8 mouse cellular contexts compared by ENCODE assay signal in genomic region chr11:8445915-8446356, GRCm38 (mm10).
A peak's percentile ranks its signal among the peaks of the same experiment; 100 is the strongest.
DNase-seq lines count a peak whose midpoint lies in the region; ATAC-seq and TF ChIP-seq lines count a peak whose summit lies in the region.

No protein-coding gene starts in this region.

- peak; percentile 78; the same call in 1 of the 2 replicates for ATAC-seq in forebrain, embryonic 12.5 days (ENCODE audit: low FRiP score)
- no peak; the same call in 1 of the 2 replicates for ATAC-seq in forebrain, embryonic 11.5 days (replicated peaks; ENCODE audit: low FRiP score)
- ATAC-seq in intestine, embryonic 15.5 days: peak; percentile 64
- ATAC-seq in inflammation-experienced regulatory T-cells, adult 6 months: no peak

- TF ChIP-seq CTCF in gastrocnemius, adult 2 months (IDR thresholded peaks at IDR 0.05): no peak

- no peak overlapping the region for H3K4me2 ChIP-seq in forebrain, embryonic 12.5 days
- H3K4me2 ChIP-seq in forebrain, embryonic 11.5 days (ENCODE audit: low read depth, low read length, severe bottlenecking): no peak overlapping the region
- H3K4me2 ChIP-seq in intestine, embryonic 15.5 days (replicated peaks): no peak overlapping the region

- H3K36me3 ChIP-seq in forebrain, embryonic 12.5 days (replicated peaks): peaks cover 33% of the 10 kb centered on the region
- no peaks in the 10 kb centered on the region; the same call in 1 of the 2 replicates for H3K36me3 ChIP-seq in forebrain, embryonic 11.5 days (ENCODE audit: control insufficient read depth, insufficient read depth, low read length)
- peaks cover 42% of the 10 kb centered on the region for H3K36me3 ChIP-seq in intestine, embryonic 15.5 days

- H3K9me3 ChIP-seq in forebrain, embryonic 12.5 days: no peaks in the 10 kb centered on the region
- no peaks in the 10 kb centered on the region for H3K9me3 ChIP-seq in forebrain, embryonic 11.5 days (ENCODE audit: control insufficient read depth, low read length)
- no peaks in the 10 kb centered on the region for H3K9me3 ChIP-seq in intestine, embryonic 15.5 days

- peaks cover 12% of the 10 kb centered on the region for H3K4me1 ChIP-seq in forebrain, embryonic 12.5 days
- H3K4me1 ChIP-seq in forebrain, embryonic 11.5 days (replicated peaks; ENCODE audit: control insufficient read depth, insufficient read depth, low read length): no peaks in the 10 kb centered on the region
- peaks cover 5% of the 10 kb centered on the region; the same call in 1 of the 2 replicates for H3K4me1 ChIP-seq in intestine, embryonic 15.5 days (replicated peaks)

- WGBS in forebrain, embryonic 12.5 days: 44% methylated on average over 8 of the region's 8 CpGs
- 65% methylated on average over 8 of the region's 8 CpGs for WGBS in forebrain, embryonic 11.5 days
- WGBS in intestine, embryonic 15.5 days: 43% methylated on average over 8 of the region's 8 CpGs

- H3K9ac ChIP-seq in forebrain, embryonic 12.5 days: no peak overlapping the region
- no peak overlapping the region for H3K9ac ChIP-seq in forebrain, embryonic 11.5 days (ENCODE audit: low read length)
- no peak overlapping the region for H3K9ac ChIP-seq in intestine, embryonic 15.5 days

- no peak overlapping the region for H3K4me3 ChIP-seq in forebrain, embryonic 12.5 days (replicated peaks)
- no peak overlapping the region for H3K4me3 ChIP-seq in forebrain, embryonic 11.5 days (ENCODE audit: low read depth, low read length)
- H3K4me3 ChIP-seq in gastrocnemius, adult 2 months: peak overlapping the region; percentile 38
- H3K4me3 ChIP-seq in intestine, embryonic 15.5 days (replicated peaks): no peak overlapping the region

- no peaks in the 10 kb centered on the region for H3K27me3 ChIP-seq in forebrain, embryonic 12.5 days
- H3K27me3 ChIP-seq in forebrain, embryonic 11.5 days (ENCODE audit: control insufficient read depth, insufficient read depth, low read length): no peaks in the 10 kb centered on the region
- no peaks in the 10 kb centered on the region for H3K27me3 ChIP-seq in intestine, embryonic 15.5 days (replicated peaks)

- peak overlapping the region; percentile 73 for H3K27ac ChIP-seq in forebrain, embryonic 12.5 days
- no peak overlapping the region for H3K27ac ChIP-seq in forebrain, embryonic 11.5 days (ENCODE audit: low read depth, low read length)
- H3K27ac ChIP-seq in gastrocnemius, adult 2 months: peak overlapping the region; percentile 72
- H3K27ac ChIP-seq in intestine, embryonic 15.5 days: peak overlapping the region; percentile 60

- intact Hi-C loops in gastrocnemius, adult 2 months (cut with DNase I): no loop called here
- intact Hi-C loops in left cerebral cortex, postnatal 14 days (cut with DNase I): no loop called here

- DNase-seq in forebrain, embryonic 11.5 days (ENCODE audit: low spot score): no peak
- DNase-seq in adrenal gland, postnatal 25 days: peak; percentile 75
- DNase-seq in gastrocnemius, adult 2 months: peak; percentile 68
- peak; percentile 82 to 89 for DNase-seq in left cerebral cortex, postnatal 14 days (ENCODE audit: low spot score in 2 of 2)
- DNase-seq in ovary, postnatal 10 days (ENCODE audit: low spot score): peak; percentile 36

Comparison
In these comparisons a context has a peak if more than half of its experiments do, and no peak if none do; other contexts are left out.
1. ATAC-seq: peak in forebrain, embryonic 12.5 days (single experiment) and intestine, embryonic 15.5 days (single experiment); none in forebrain, embryonic 11.5 days (single experiment) and inflammation-experienced regulatory T-cells, adult 6 months (single experiment).